Mouse (Mus musculus): ENCODE results near the gene Xlr3c. TPM values are rescaled to one million over a fixed set of nuclear protein-coding genes. Genes with fewer than 3 reads are reported as not detected.
"Not testable (repeated sequence)": the region's sequence is repeated elsewhere in the genome, so short reads cannot be mapped to it uniquely, and the experiment has no call there.

The Xlr3c gene
- polyA plus RNA-seq (2012; rRNA removed), result not detected in 2 replicates

DNA sequence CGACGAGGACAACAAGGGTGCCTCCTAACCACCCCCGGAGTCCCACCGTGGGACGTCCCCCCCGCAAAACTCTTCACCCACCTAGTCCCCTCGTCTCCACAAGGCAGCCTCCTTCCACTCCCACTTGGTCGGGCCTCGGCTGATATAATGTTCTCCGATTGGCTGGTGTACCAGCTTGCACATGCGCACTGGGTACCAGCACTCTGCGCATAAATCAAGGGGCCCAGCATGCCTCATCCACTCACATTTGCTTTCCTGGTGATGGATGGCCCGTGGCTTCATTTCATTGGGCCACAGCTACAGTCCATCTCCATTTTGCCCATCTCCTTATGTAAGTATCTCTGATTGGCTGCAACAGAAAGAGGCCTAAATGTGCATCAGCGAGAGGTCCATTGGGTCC, at the start of gene Xlr3c:
TSS of gene Xlr3c (minus strand) at position 121 of the 400 bp plus-strand sequence.
- not testable (repeated sequence) for H3K27ac ChIP-seq (ENCODE audit: insufficient read depth, low read depth, low read length); H3K4me3 ChIP-seq (ENCODE audit: low read depth, low read length); H3K36me3 ChIP-seq (ENCODE audit: control insufficient read depth, insufficient read depth, low read length); H3K4me1 ChIP-seq (ENCODE audit: control insufficient read depth, insufficient read depth, insufficient read length, low read length); H3K27me3 ChIP-seq (ENCODE audit: control insufficient read depth, insufficient read depth, low read length)
- WGBS, result 89% methylated on average over 14 of the region's 14 CpGs

DNA sequence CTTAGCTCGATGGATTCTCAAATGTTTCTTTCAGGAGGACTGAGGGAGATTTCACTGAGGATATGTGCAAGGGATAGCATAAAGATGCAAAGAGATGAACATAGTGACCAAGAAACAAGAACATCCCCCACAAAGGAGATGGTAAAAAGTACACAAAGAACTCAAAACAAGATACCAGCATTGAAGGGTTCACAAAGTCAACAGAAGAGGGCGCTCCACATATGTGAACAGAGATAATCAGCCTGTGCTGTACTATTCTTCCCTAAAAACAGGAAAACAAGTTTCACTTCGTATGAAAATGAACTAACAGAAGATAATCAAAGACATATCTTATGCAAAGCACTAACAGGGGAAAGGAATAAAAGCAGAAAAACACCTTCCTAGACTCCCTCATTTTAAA, 47.3 kb upstream of the Xlr3c start:
- no peaks in the 10 kb centered on the region for H3K4me1 ChIP-seq (ENCODE audit: control insufficient read depth, insufficient read depth, insufficient read length, low read length)
- H3K4me3 ChIP-seq (ENCODE audit: low read depth, low read length), result no peak overlapping the region
- H3K27ac ChIP-seq (ENCODE audit: insufficient read depth, low read depth, low read length), result no peak overlapping the region
- H3K36me3 ChIP-seq (ENCODE audit: control insufficient read depth, insufficient read depth, low read length), result no peaks in the 10 kb centered on the region
- no peaks in the 10 kb centered on the region for H3K27me3 ChIP-seq (ENCODE audit: control insufficient read depth, insufficient read depth, low read length)
- TF ChIP-seq POLR2A (IDR thresholded peaks at IDR 0.05; ENCODE audit: low read depth, low read length), result no peak
- no peak for TF ChIP-seq CTCF (IDR thresholded peaks at IDR 0.05; ENCODE audit: extremely low read depth, insufficient read length, insufficient replicate concordance, low read depth, low read length)
- 28% methylated on average over 3 of the region's 3 CpGs for WGBS

DNA sequence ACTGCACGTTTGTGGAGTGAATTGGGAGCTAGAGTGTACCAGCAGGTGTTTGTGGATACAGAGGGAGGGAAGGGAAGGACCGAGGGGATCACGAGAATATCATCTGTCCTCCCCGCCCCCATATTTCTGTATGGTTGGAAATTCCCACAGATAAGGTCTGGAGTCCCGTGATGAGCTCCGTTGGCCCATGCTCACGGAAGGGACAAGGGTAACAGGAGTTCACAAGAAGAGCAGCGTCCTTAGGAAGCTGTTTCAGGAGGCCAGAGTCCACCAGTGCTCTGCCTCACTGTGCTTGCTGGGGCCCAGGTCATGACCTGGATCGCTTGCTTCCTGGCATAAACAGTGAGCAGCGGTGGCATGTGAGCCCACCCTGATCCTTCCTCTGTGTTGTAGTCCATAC, 30.6 kb upstream of the Xlr3c start:
- H3K4me1 ChIP-seq (ENCODE audit: control insufficient read depth, insufficient read depth, insufficient read length, low read length); H3K27ac ChIP-seq (ENCODE audit: insufficient read depth, low read depth, low read length); H3K27me3 ChIP-seq (ENCODE audit: control insufficient read depth, insufficient read depth, low read length); H3K4me3 ChIP-seq (ENCODE audit: low read depth, low read length); H3K36me3 ChIP-seq (ENCODE audit: control insufficient read depth, insufficient read depth, low read length): not testable (repeated sequence)
- WGBS, result 30% methylated on average over 10 of the region's 10 CpGs

DNA sequence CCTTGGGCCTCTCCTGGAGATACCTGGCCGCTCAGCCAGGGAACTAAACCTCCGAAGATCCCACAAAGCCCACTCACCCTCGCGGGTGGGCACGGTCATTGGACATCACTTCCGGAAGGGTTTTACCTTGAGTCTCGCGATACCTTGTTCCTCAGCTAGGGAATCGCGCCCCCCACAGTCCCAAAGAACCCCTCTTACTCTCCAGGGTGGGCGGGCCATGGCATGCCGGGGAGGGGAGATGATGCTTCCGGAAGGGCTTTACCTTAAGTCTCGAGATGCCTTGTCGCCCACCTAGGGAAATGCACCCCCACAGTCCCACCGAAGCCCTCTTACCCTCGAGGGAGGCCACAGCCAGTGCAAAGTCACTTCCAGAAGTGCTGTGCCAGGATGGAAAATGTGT, 27.7 kb upstream of the Xlr3c start, which contains the start of the genes Xlr5a and Xlr5c:
TSS of gene Xlr5a (minus strand) at position 101 of the 400 bp plus-strand sequence.
TSS of gene Xlr5c (minus strand) at position 101 of the 400 bp plus-strand sequence.
- H3K36me3 ChIP-seq (ENCODE audit: control insufficient read depth, insufficient read depth, low read length); H3K27ac ChIP-seq (ENCODE audit: insufficient read depth, low read depth, low read length); H3K4me1 ChIP-seq (ENCODE audit: control insufficient read depth, insufficient read depth, insufficient read length, low read length); H3K4me3 ChIP-seq (ENCODE audit: low read depth, low read length); H3K27me3 ChIP-seq (ENCODE audit: control insufficient read depth, insufficient read depth, low read length): not testable (repeated sequence)
- WGBS, result 89% methylated on average over 16 of the region's 17 CpGs

DNA sequence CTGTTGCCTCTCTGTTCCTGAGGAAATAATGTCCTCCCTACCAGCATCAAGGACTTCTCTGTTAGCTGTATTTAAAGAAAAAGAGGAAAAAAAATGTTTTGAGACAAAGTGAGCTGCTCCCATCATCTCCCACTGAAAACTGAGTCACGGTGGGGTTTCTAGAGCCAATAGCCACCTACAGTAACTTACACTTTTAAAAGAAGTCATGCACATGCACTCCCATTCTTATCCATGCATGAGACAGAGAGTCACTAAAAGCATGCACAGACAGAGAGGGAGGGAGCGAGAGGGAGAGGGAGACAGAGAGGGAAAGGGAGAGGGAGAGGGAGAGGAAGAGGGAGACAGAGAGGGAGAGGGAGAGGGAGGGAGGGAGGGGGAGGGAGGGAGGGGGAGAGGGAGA, 2.8 kb downstream of the Xlr3c start:
- H3K27ac ChIP-seq (ENCODE audit: insufficient read depth, low read depth, low read length); H3K27me3 ChIP-seq (ENCODE audit: control insufficient read depth, insufficient read depth, low read length); H3K4me3 ChIP-seq (ENCODE audit: low read depth, low read length); H3K4me1 ChIP-seq (ENCODE audit: control insufficient read depth, insufficient read depth, insufficient read length, low read length); H3K36me3 ChIP-seq (ENCODE audit: control insufficient read depth, insufficient read depth, low read length): not testable (repeated sequence)
- WGBS, result 86% methylated on average over 1 of the region's 2 CpGs

DNA sequence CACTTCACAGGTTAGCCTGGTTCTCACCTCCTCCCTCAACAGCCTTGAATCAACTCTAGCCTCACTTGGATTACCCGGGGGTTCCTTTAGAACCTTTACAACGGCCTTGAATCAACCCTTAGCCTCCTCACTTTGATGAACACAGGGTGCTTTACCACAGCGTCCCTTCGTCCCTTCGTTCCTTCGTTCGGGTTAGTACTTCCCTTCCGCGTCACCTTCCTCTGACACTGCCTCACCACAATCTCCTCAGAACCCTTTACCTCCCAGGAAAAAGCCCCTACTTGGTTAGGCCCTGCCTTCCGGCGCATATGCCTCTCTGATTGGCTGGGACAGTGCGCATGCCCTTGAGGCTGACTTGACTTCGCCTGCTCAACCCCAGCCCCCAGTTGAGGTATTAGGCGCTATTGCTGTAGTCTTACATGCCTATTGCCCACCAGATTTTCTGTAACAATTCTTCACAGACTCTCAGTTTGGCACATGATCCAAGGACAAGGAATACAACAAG, 22.3 kb downstream of the Xlr3c start, which contains the start of gene Xlr4c:
TSS of gene Xlr4c (minus strand) at position 310 of the 505 bp plus-strand sequence.
- H3K36me3 ChIP-seq (ENCODE audit: control insufficient read depth, insufficient read depth, low read length); H3K4me1 ChIP-seq (ENCODE audit: control insufficient read depth, insufficient read depth, insufficient read length, low read length); H3K27me3 ChIP-seq (ENCODE audit: control insufficient read depth, insufficient read depth, low read length); H3K4me3 ChIP-seq (ENCODE audit: low read depth, low read length); H3K27ac ChIP-seq (ENCODE audit: insufficient read depth, low read depth, low read length): not testable (repeated sequence)
- WGBS, result 74% methylated on average over 13 of the region's 14 CpGs

DNA sequence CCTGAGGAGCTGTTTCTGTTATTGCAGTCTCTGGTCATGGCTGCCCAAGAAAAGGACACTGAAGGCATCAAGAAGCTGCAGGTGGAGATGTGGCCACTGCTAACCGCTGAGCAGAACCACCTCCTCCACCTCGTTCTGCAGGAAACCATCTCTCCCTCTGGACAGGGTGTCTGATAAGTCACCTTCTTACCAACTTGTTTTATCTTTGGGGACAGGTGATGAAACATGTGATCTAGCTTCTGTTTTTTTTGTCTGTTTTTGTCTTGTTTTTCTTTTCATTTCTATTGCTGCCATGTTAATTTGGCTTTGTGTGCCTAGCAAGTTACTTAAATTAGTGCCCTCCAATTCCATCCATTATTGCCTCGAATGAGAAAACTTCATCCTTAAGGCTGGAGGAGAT, 35.9 kb downstream of the Xlr3c start:
- no peaks in the 10 kb centered on the region for H3K36me3 ChIP-seq (ENCODE audit: control insufficient read depth, insufficient read depth, low read length)
- H3K4me3 ChIP-seq (ENCODE audit: low read depth, low read length), result peak overlapping the region; percentile 83
- peaks cover 2% of the 10 kb centered on the region; the same call in 1 of the 2 replicates for H3K4me1 ChIP-seq (ENCODE audit: control insufficient read depth, insufficient read depth, insufficient read length, low read length)
- 15% methylated on average over 3 of the region's 3 CpGs for WGBS
- no peak overlapping the region for H3K27ac ChIP-seq (ENCODE audit: insufficient read depth, low read depth, low read length)
- TF ChIP-seq POLR2A (IDR thresholded peaks at IDR 0.05; ENCODE audit: low read depth, low read length), result no peak
- TF ChIP-seq CTCF (IDR thresholded peaks at IDR 0.05; ENCODE audit: extremely low read depth, insufficient read length, insufficient replicate concordance, low read depth, low read length), result no peak
- H3K27me3 ChIP-seq (ENCODE audit: control insufficient read depth, insufficient read depth, low read length), result no peaks in the 10 kb centered on the region

DNA sequence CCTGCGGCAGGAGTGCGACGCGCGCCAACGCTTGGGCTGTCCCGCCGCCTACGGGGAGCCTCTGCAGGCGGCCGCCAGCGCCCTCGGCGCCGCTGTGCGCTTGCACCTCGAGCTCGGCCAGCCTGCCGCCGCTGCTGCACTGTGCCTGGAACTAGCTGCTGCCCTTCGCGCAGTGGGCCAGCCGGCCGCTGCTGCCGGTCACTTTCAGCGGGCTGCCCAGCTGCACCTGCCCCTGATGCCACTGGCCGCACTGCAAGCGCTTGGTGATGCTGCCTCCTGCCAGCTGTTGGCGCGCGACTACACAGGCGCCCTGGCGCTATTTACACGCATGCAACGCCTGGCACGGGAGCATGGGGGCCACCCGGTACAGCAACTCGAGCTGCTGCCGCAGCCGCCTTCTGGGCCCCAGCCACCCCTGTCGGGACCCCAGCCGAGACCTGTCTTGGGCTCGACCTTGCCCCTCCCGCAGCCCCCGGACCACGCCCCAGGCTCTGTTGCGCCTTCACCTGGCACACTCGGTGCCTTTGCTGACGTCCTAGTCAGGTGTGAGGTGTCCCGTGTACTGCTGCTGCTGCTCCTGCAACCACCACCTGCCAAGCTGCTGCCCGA, 36.5 kb downstream of the Xlr3c start:
- H3K27me3 ChIP-seq (ENCODE audit: control insufficient read depth, insufficient read depth, low read length), result no peaks in the 10 kb centered on the region
- H3K36me3 ChIP-seq (ENCODE audit: control insufficient read depth, insufficient read depth, low read length), result no peaks in the 10 kb centered on the region
- peaks cover 2% of the 10 kb centered on the region; the same call in 1 of the 2 replicates for H3K4me1 ChIP-seq (ENCODE audit: control insufficient read depth, insufficient read depth, insufficient read length, low read length)
- WGBS, result 12% methylated on average over 51 of the region's 51 CpGs
- TF ChIP-seq POLR2A (IDR thresholded peaks at IDR 0.05; ENCODE audit: low read depth, low read length) (no peak), CTCF (IDR thresholded peaks at IDR 0.05; ENCODE audit: extremely low read depth, insufficient read length, insufficient replicate concordance, low read depth, low read length) (no peak)
- peak overlapping the region; percentile 83 for H3K4me3 ChIP-seq (ENCODE audit: low read depth, low read length)
- H3K27ac ChIP-seq (ENCODE audit: insufficient read depth, low read depth, low read length), result peak overlapping the region; percentile 90
